Mouse (Mus musculus) kidney, postnatal 10 days (tissue): ENCODE measurements around the gene Gpr176.

Experiments
- DNase-seq: peaks from one replicate; pipeline ENCODE4 v3.0.0; 2021; ENCODE audit warnings: mixed read lengths

The Gpr176 gene

DNA sequence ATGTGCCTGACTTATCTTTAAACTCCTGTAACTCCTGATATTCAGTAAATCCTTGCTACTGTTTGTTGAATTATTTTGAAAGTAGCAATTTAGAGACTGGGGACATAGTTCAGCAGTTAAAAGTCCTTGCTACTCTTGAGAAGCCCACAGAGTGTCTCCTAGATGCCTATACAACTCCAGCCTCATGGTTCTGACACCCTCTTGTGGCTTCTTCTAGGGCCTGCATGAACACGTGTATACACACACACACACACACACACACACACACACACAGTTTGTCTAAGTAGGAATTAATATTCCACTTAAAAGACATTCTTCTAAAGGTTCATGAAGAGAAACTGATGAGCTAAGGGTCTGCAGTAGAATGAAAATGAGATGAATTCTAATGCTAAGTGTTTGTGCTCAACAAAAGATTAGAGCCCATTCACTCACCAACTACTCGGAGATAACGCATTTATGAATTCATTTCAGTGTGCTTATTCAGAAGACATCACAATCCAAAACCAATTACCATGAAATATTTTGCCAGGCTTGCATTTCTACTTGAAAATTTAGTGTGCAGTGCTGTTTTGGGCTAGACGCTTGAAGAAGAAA is 144.6 kb downstream of the Gpr176 start:
- no peak for DNase-seq
